Mouse (Mus musculus) stomach, postnatal 0 days (tissue): ENCODE results near the gene Zfp575. TPM values are rescaled to one million over a fixed set of nuclear protein-coding genes. Genes with fewer than 3 reads are reported as not detected.

Source experiments
- ATAC-seq: fragments of 200-750 bp; cut with Nextera tagmentation; 2 replicates; pipeline ENCODE4 v1.8.0; 2017; ENCODE audit not compliant: low FRiP score, low TSS enrichment
- DNase-seq: peaks from one replicate; pipeline ENCODE4 v3.0.0-alpha.2; 2016; ENCODE audit warnings: low spot score
- H3K27ac ChIP-seq: fragments of 300-500 bp; sonication (generic); replicated peaks from 2 replicates; pipeline ENCODE4 v1.5.1; 2014; ENCODE audit warnings: mild to moderate bottlenecking, control low read depth
- H3K27me3 ChIP-seq: fragments of 300-500 bp; sonication (generic); 2 replicates; pipeline ENCODE4 v1.6.1; 2014; ENCODE audit warnings: low read length; ENCODE audit not compliant: control insufficient read depth, insufficient read depth
- H3K36me3 ChIP-seq: fragments of 300-500 bp; sonication (generic); 2 replicates; pipeline ENCODE4 v1.6.1; 2014; ENCODE audit warnings: low read length, mixed read lengths; ENCODE audit not compliant: control insufficient read depth, insufficient read depth
- H3K4me1 ChIP-seq: fragments of 300-500 bp; sonication (generic); replicated peaks from 2 replicates; pipeline ENCODE4 v1.6.1; 2014; ENCODE audit warnings: antibody characterized with exemption; ENCODE audit not compliant: control insufficient read depth, insufficient read depth
- H3K4me2 ChIP-seq: fragments of 300-500 bp; sonication (generic); replicated peaks from 2 replicates; pipeline ENCODE4 v1.6.1; 2014; ENCODE audit warnings: low read depth, mild to moderate bottlenecking, control low read depth, moderate library complexity
- H3K4me3 ChIP-seq: fragments of 300-500 bp; sonication (generic); 2 replicates; pipeline ENCODE4 v1.5.1; 2014; ENCODE audit warnings: low read depth, low read length, control low read depth
- H3K9ac ChIP-seq: fragments of 300-500 bp; sonication (generic); 2 replicates; pipeline ENCODE4 v1.6.1; 2014; ENCODE audit warnings: mild to moderate bottlenecking, low read length, control low read depth, mixed read lengths
- H3K9me3 ChIP-seq: fragments of 300-500 bp; sonication (generic); 2 replicates; pipeline ENCODE4 v1.6.1; 2016; ENCODE audit warnings: low read length; ENCODE audit not compliant: control insufficient read depth
- CTCF ChIP-seq: IDR thresholded peaks from 2 replicates; pipeline ENCODE4 v1.5.1; 2016; ENCODE audit warnings: antibody characterized with exemption, low read depth, mild to moderate bottlenecking, moderate library complexity
- EP300 ChIP-seq: optimal IDR thresholded peaks from 2 replicates; pipeline ENCODE3; 2016; ENCODE audit warnings: antibody characterized with exemption
- WGBS: fragments of 180-500 bp; shearing (Covaris S2); extraction: QIAGEN DNeasy Blood & Tissue Kit; methylation state at CpG from one replicate; pipeline ENCODE4 v1.1.7; 2014; 5-methylcytosine and 5-hydroxymethylcytosine counted together
- polyA plus RNA-seq: library from polyadenylated mRNA; unstranded; fragments of >200 nt; fragmentation: Nextera tagmentation; extraction: Ambion mirVana; gene quantifications from 2 replicates; pipeline ENCODE4 v1.2.1, GENCODE M21; 2015

Gene Zfp575
- polyA plus RNA-seq, 1 experiment from 2014 or later = 3.6 TPM

DNA sequence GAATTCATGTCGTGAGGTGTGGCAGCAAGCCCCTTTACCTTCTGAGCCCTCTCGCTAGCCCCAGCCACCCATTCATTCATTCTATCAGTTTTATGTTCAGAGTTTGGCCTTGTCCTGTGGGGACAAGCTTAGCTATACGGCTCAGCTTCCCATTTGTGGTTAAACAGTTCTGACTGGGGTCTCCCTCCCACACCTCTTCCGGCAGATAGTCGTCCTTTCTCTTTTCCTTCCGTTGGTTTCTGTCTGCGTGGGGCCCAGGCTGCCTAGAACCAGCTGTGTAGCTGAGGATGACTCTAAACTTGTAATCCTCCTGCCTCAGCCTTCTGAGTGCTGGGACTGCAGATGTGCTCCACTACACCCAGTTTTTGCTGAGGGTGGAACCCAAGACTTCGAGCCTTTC lies 30.3 kb upstream of the Zfp575 start:
- ATAC-seq (no peak), DNase-seq (no peak)
- WGBS = 82% methylated on average over 8 of the region's 8 CpGs
- no peak for TF ChIP-seq CTCF
- no peak for TF ChIP-seq EP300
- Histone ChIP-seq H3K27me3 (no peaks in the 10 kb centered on the region), H3K9ac (no peak overlapping the region), H3K36me3 (peaks cover 2% of the 10 kb centered on the region; the same call in 1 of the 2 replicates), H3K9me3 (no peaks in the 10 kb centered on the region), H3K4me1 (peaks cover under 1% of the 10 kb centered on the region; the same call in 1 of the 2 replicates), H3K27ac (no peak overlapping the region), H3K4me3 (no peak overlapping the region), H3K4me2 (no peak overlapping the region)

DNA sequence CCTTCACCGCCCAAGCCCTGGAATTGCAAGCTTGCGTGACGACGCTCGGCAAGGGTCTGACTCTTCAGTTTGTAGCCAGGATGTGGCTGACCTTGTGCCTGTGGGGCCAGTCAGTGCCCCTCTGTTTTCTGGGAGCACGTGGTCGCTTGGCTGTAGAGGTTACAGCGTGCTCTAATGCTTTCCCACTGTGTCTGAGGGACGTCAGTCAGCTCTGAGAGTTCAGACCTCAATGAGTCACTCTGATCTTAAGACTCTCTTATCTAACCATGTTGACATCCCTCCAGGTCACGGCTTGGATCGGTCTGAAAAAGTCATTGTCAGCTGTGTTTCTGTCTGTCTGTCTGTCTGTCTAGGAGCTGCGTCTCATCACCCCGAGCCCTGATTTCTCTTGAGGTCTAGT lies 27.4 kb upstream of the Zfp575 start:
- Histone ChIP-seq H3K36me3 (no peaks in the 10 kb centered on the region), H3K4me2 (no peak overlapping the region), H3K4me3 (no peak overlapping the region), H3K9ac (no peak overlapping the region), H3K4me1 (peaks cover 9% of the 10 kb centered on the region), H3K9me3 (no peaks in the 10 kb centered on the region), H3K27me3 (no peaks in the 10 kb centered on the region), H3K27ac (no peak overlapping the region)
- TF ChIP-seq EP300 = no peak
- no peak for TF ChIP-seq CTCF
- ATAC-seq = no peak
- no peak for DNase-seq
- 65% methylated on average over 13 of the region's 13 CpGs for WGBS

GRCm38 (mm10) chr7:24612308-24612910 lies 25.0 kb upstream of the Zfp575 start:
- 7% methylated on average over 27 of the region's 27 CpGs for WGBS
- peak overlapping the region; percentile 5; the same call in 1 of the 2 replicates for H3K9ac ChIP-seq
- no peaks in the 10 kb centered on the region; the same call in 1 of the 2 replicates for H3K36me3 ChIP-seq
- H3K9me3 ChIP-seq = no peaks in the 10 kb centered on the region
- H3K4me1 ChIP-seq = peaks cover 9% of the 10 kb centered on the region
- H3K27me3 ChIP-seq = no peaks in the 10 kb centered on the region
- TF ChIP-seq CTCF (no peak), EP300 (no peak)
- H3K27ac ChIP-seq = no peak overlapping the region
- ATAC-seq = no peak
- H3K4me2 ChIP-seq = peak overlapping the region; percentile 79
- peak overlapping the region; percentile 67 for H3K4me3 ChIP-seq
- DNase-seq = no peak

GRCm38 (mm10) chr7:24611709-24612108 lies 24.3 kb upstream of the Zfp575 start:
- H3K4me3 ChIP-seq = peak overlapping the region; percentile 67
- peak overlapping the region; percentile 68; the same call in 1 of the 2 replicates for H3K9ac ChIP-seq
- peak overlapping the region; percentile 63 for H3K27ac ChIP-seq
- TF ChIP-seq CTCF (no peak), EP300 (no peak)
- no peaks in the 10 kb centered on the region; the same call in 1 of the 2 replicates for H3K36me3 ChIP-seq
- no peak for DNase-seq
- no peak for ATAC-seq
- peaks cover 9% of the 10 kb centered on the region for H3K4me1 ChIP-seq
- WGBS = 17% methylated on average over 7 of the region's 7 CpGs
- no peaks in the 10 kb centered on the region for H3K9me3 ChIP-seq
- no peaks in the 10 kb centered on the region for H3K27me3 ChIP-seq
- H3K4me2 ChIP-seq = peak overlapping the region; percentile 79

DNA sequence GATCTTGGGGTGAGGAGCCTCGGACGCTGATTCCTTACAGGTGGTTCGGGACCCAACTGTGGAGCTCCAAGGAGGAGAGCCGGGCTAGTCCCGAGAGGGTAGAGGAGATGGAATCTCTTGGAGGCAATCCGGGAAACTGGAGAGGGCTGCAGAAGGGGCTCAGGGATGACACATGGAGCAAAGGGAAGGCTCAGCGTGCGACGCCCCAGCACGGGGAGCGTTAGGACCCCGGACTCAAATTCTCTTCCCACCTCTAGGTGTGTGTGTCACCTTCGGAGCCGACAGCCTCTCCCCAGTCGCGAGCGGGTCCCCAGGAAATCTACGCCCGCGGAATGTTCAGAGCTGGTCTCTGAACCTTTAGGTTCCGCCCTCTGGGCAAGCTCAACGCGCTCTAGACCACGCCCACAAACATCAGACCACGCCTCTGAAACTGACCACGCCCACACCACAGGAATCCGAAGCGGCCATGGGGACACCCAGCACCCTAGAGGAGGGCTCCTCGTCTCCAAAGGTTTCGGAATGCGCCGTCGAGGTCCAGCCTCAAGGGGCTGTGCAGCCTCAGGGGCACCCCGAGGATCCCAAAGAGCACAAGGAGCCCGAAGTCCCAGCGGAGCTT lies 23.5 kb upstream of the Zfp575 start:
- Histone ChIP-seq H3K36me3 (no peaks in the 10 kb centered on the region; the same call in 1 of the 2 replicates), H3K27ac (peak overlapping the region; percentile 87), H3K9ac (peak overlapping the region; percentile 68), H3K9me3 (no peaks in the 10 kb centered on the region), H3K27me3 (no peaks in the 10 kb centered on the region), H3K4me3 (peak overlapping the region; percentile 67), H3K4me1 (peaks cover 9% of the 10 kb centered on the region), H3K4me2 (peak overlapping the region; percentile 79)
- under 1% methylated on average over 35 of the region's 36 CpGs for WGBS
- ATAC-seq (peak; percentile 83), DNase-seq (peak; percentile 95)
- TF ChIP-seq EP300 (no peak), CTCF (peak; percentile 16; the same call in 1 of the 2 replicates)
